Mouse (Mus musculus) cerebellum, postnatal 25 days (tissue): ENCODE data around the gene Fam192a.
A peak's percentile ranks its signal among the peaks of the same experiment; 100 is the strongest.

Source experiments
- DNase-seq, 2 experiments: peaks; one replicate each; pipeline ENCODE4 v3.0.0; 2021; ENCODE audit warnings: mixed read lengths in 2 of 2

The Fam192a gene

GRCm38 (mm10) chr8:94601607-94602385 lies at the start of gene Fam192a, which contains the start of gene Rspry1:
Gene Fam192a (minus strand): TSS chr8:94601997.
Gene Rspry1 (plus strand): TSS chr8:94601937.
- peak; percentile 99 for DNase-seq

GRCm38 (mm10) chr8:94649496-94649895 lies 47.7 kb upstream of the Fam192a start:
- no peak for DNase-seq

GRCm38 (mm10) chr8:94646165-94646564 lies 44.4 kb upstream of the Fam192a start:
- no peak for DNase-seq

DNA sequence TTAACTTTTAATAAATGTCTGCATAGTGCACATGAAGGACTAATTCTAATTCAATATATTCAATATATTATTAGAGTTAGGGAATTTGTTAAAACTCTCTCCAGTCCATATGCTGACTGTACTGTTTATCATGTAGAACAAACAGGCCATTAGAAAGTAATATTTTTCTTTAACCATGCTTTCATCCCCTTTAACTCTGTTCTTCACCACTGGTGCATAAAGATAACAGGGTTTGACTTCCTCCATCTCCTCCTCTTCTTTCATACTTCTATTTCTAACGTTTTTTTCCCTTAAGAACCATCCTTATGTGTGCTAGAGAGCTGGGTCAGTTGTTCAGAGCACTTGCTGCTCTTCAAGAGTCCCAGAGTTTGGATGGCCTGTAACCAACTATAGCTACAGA lies 43.4 kb upstream of the Fam192a start:
- no peak for DNase-seq

DNA sequence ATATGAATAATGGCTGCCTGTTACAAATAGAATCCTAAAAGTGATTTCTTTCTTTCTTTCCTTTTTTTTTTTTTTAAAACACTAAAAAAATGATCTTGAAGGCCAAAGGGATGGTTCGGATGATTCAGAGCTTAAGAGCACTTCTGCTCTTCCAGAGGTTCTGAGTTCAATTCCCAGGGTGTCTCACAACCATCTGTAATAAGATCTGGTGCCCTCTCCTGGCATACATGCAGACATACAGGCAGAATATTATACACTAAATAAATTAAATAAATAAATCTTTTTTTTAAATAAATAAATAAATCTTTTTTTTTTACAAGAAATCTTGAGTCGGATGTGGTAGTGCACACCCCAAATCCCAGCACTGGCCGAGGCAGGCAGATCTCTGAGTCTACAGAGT lies 40.1 kb upstream of the Fam192a start:
- DNase-seq = no peak

DNA sequence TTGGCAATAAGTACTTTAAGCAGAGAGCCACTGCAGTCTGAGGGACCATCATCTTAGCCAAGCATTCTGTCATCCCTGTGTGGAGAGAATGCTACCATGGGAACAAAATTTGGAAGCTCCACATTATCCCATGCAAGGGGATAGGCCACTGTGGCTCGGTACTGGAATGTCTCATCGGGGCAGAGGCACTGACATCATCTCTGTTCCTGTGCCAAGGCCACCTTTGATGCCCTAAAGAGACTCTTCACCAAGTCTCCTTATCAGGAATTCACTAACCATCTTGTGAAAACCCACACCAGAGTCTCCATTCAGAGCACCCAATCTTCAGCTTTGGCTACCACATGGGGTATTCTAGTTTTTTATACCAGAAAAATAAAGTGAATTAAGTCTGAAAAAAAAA lies 39.4 kb upstream of the Fam192a start:
- no peak for DNase-seq

DNA sequence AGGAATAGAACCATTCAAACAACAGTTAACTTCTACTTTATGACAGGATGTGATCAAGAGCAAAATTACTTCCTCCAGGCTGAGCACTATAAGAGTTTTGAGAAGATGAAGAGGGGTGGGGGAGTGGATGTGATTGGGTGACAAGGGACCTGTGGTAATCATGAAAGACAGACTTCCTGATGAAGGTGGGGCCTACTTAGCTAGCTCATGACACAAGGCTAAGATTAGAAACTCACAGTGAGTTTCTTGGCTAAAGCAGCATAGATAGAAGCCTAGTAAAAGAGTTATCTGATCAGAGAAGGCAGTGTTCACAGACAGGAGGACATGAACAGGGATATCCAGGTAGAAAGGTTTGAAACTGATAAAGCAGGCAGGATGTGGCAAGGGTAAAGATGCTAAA lies 32.4 kb upstream of the Fam192a start:
- DNase-seq = no peak

- no peak for DNase-seq
Observed at GRCm38 (mm10) chr8:94633564-94634194, 31.9 kb upstream of the Fam192a start.

GRCm38 (mm10) chr8:94624885-94625284 lies 23.1 kb upstream of the Fam192a start:
- no peak for DNase-seq

GRCm38 (mm10) chr8:94607064-94607463 lies 5.3 kb upstream of the Fam192a start:
- no peak for DNase-seq

GRCm38 (mm10) chr8:94604030-94604429 lies 2.2 kb upstream of the Fam192a start:
- no peak for DNase-seq

GRCm38 (mm10) chr8:94602471-94603131 lies 804 bp upstream of the Fam192a start:
- DNase-seq = peak in 1 of 2 experiments; percentile 19

- DNase-seq = no peak
Observed at GRCm38 (mm10) chr8:94601034-94601606, 677 bp downstream of the Fam192a start.

GRCm38 (mm10) chr8:94600478-94600877 lies 1.3 kb downstream of the Fam192a start:
- no peak for DNase-seq

- no peak for DNase-seq
Observed at GRCm38 (mm10) chr8:94594211-94594610, 7.6 kb downstream of the Fam192a start.

DNA sequence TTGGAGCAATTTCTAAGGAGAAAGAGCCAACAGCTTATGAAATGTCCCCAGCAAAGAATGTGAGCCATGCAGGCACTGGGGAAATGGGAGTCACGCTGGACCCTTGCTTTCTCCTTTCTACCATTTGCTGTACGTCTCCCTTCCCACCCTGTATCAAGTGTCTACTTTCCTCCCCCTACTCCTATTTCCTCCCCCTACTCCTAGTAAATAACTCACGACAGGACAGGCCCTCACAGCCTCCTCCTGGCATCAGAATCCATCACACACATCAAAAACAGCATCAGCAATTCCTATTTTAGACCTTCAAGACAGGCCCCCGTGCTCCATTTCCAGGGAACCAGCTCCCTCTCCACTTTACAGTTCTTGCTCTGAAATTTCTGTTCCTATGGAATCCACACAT lies 10.1 kb downstream of the Fam192a start:
- no peak for DNase-seq

DNA sequence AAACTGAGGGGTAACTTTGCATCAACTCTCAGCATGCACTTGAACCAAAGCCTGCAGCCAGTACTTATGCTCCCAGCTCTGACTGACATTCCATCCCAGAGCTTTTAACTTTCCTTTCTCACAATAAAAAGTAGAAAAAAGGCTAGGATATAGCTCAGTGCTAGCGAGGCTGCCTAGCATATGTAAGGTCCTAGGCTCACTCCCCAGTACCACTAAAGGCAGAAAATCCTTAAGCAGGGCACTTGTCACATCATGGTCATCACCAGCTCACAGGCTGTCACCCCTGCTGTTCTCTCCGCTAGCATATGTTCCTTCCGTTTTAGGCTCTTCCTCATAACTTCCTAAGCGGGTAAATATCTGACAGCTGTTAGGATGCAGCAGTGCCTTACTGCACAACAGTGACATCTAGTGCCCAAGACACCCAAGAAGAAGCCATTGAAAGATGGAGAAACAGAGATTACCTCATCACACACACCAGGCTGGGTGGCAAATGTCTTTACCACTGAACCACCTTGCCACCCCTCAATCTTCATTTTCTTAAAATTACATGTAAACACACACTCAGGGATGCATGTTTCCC lies 17.5 kb downstream of the Fam192a start:
- DNase-seq = peak in 1 of 2 experiments; percentile 48

DNA sequence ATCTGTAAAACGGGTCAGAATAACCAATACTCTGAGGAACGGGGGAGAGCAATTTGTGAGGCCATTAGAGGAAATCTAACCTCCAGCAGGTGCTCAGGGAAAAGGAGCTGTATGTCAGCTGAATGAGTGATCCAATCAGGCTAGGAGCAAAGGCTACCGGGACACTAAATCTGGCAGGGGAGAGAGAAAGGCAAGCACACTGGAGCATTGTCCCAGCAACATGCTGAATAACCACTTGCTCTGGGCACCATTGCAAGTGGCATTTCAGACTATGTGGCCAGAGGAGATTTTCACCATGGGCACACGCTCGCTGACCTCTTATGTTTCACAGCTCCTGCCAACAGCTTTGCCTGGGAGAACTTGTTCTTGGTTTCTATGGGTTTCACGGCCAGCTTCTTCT lies 19.2 kb downstream of the Fam192a start:
- no peak for DNase-seq

DNA sequence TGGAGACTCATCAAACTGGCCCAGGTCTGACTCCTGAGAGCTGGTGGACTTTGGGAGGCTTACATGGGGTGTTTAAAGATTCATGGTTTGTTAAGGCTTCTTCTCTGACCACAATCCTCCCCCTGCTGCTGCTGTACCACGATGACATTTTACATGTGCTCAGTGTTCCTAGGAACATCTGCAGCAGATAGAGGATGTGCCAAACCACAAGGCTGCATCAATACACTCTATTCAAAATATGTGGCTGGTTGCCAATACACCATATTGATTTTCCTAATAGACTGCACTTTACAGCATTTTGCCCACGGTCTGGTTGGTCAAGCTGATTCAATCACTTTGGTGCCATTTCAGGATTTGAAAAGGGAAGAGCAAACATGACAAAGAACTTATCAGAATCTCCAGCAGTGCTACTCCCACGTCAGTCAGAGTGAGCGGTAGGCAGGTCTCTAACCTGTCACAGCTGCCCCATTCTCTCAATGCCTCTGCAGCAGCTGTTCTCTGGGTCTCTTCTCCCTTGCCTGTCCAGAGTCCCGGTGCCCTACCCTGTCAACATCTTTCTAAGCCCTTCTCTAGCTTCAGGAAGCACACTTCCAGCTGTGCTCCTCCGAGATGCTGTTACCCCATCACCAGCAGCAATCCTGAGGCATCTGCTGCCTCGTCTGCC lies 19.8 kb downstream of the Fam192a start:
- no peak for DNase-seq

DNA sequence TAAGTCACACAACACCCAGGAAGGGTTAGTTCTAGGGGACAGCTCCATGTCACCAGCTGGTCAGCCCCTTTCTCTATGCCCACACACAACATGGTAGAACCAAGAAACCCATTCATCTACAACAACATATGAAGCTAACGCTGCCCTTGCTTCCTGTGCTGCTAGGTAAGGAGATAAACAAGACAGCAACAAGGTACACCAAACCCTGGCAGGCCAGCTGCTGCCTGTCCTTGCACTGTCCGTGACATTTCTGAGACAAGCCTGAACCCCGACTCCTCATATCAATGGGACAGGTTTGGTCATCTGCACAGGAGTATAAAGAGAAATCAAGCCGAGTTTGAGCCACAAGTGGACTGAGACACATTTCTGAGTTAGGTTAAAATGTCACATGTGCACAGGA lies 26.6 kb downstream of the Fam192a start:
- no peak for DNase-seq

GRCm38 (mm10) chr8:94574159-94574907 lies 27.5 kb downstream of the Fam192a start:
- peak; percentile 78 to 82 for DNase-seq

GRCm38 (mm10) chr8:94571896-94572295 lies 29.9 kb downstream of the Fam192a start:
- DNase-seq = no peak
